Mouse (Mus musculus) stomach, postnatal 0 days (tissue): ENCODE measurements around the gene Far2.

Source experiments
- CTCF ChIP-seq: IDR thresholded peaks from 2 replicates; pipeline ENCODE4 v1.5.1; 2016; ENCODE audit warnings: antibody characterized with exemption, low read depth, mild to moderate bottlenecking, moderate library complexity
- EP300 ChIP-seq: optimal IDR thresholded peaks from 2 replicates; pipeline ENCODE3; 2016; ENCODE audit warnings: antibody characterized with exemption

GRCm38 (mm10) chr6:148141874-148142273 lies 94.8 kb downstream of the Far2 start:
- TF ChIP-seq CTCF (peak; percentile 23; the same call in 1 of the 2 replicates), EP300 (no peak)
